26 mouse cellular contexts compared by ENCODE assay signal in the genomic region with DNA sequence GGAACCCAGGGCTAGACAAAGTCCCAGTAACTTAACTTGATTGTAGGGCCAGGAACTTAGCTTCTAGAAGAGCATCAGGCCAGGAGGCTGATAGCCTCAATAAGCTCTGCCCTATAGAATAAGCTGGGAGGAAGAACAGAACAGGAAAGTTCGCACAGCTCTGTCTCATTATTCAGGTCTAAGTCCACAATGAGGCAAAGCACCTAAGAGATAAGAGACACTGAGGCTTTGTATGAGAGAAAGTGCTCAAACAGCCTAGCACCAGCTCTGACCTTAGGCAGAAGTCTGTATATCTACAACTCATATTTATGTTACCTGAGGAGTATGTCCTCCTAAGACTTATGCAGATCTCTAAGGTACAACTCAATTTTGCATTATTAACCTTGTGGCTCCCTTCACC. TPM values are rescaled to one million over a fixed set of nuclear protein-coding genes. Genes with fewer than 3 reads are reported as not detected.
"Had no signal": no experiment of that assay in that cellular context is flagged by ENCODE, and none has a peak within 500 bp of the region (broad histone marks: within the 10 kb centered on the region; RNA-seq: fewer than 3 reads in every experiment).

No protein-coding gene starts in this region.

- H3K4me1 ChIP-seq: liver, embryonic 15.5 days; lung, embryonic 15.5 days; midbrain, embryonic 10.5 days; midbrain, embryonic 12.5 days; neural tube, embryonic 15.5 days; stomach, embryonic 15.5 days had no signal

- H3K4me3 ChIP-seq: liver, embryonic 15.5 days; lung, embryonic 15.5 days; midbrain, embryonic 10.5 days; midbrain, embryonic 12.5 days; myocyte; neural tube, embryonic 13.5 days; neural tube, embryonic 15.5 days; stomach, embryonic 15.5 days had no signal

- H3K27me3 ChIP-seq: liver, embryonic 15.5 days; lung, embryonic 15.5 days; midbrain, embryonic 12.5 days; neural tube, embryonic 13.5 days; neural tube, embryonic 15.5 days; stomach, embryonic 15.5 days had no signal

- H3K27ac ChIP-seq: liver, embryonic 15.5 days; lung, embryonic 15.5 days; macrophage; midbrain, embryonic 10.5 days; midbrain, embryonic 12.5 days; neural tube, embryonic 13.5 days; neural tube, embryonic 15.5 days; stomach, embryonic 15.5 days had no signal

- H3K4me2 ChIP-seq: liver, embryonic 15.5 days; lung, embryonic 15.5 days; midbrain, embryonic 12.5 days; neural tube, embryonic 13.5 days; neural tube, embryonic 15.5 days; stomach, embryonic 15.5 days had no signal

- H3K9ac ChIP-seq: liver, embryonic 15.5 days; liver, postnatal 0 days; lung, embryonic 15.5 days; midbrain, embryonic 12.5 days; neural tube, embryonic 13.5 days; neural tube, embryonic 15.5 days; stomach, embryonic 15.5 days had no signal

- ATAC-seq: liver, postnatal 0 days; lung, postnatal 0 days; midbrain, embryonic 16.5 days had no signal

- DNase-seq: liver, postnatal 0 days; lung, adult 2 months; lung, postnatal 14 days; lung, postnatal 36 days; midbrain, embryonic 14.5 days; retina, postnatal 1 day; right cerebral cortex, adult 18-20 months; right cerebral cortex, postnatal 25 days; right cerebral cortex, postnatal 4 days; thymus, adult 18-20 months; thymus, postnatal 14 days; thymus, postnatal 36 days had no signal

- H3K9me3 ChIP-seq: liver, embryonic 15.5 days; lung, embryonic 15.5 days; midbrain, embryonic 10.5 days; midbrain, embryonic 12.5 days; neural tube, embryonic 13.5 days; neural tube, embryonic 15.5 days; stomach, embryonic 15.5 days had no signal

RNA-seq across cellular contexts. Expression of gene Wdr49, which starts 40.6 kb away (rescaled TPM):
- polyA plus RNA-seq: liver, embryonic 15.5 days; liver, postnatal 0 days; lung, adult 2 months; lung, embryonic 15.5 days; lung, postnatal 0 days; macrophage; midbrain, embryonic 10.5 days; midbrain, embryonic 12.5 days; myocyte; neural tube, embryonic 11.5 days; neural tube, embryonic 13.5 days; spleen, adult 2 months; stomach, embryonic 15.5 days; urinary bladder, adult 2 months had no signal
